Mouse (Mus musculus): ENCODE data around the gene Tmem29. TPM values are rescaled to one million over a fixed set of nuclear protein-coding genes. Genes with fewer than 3 reads are reported as not detected.
"Not testable (repeated sequence)": the region's sequence is repeated elsewhere in the genome, so short reads cannot be mapped to it uniquely, and the experiment has no call there.

Gene Tmem29
- total and polyA plus RNA-seq, 3 experiments = 13.0 to 57.2 (median 45.0) TPM

DNA sequence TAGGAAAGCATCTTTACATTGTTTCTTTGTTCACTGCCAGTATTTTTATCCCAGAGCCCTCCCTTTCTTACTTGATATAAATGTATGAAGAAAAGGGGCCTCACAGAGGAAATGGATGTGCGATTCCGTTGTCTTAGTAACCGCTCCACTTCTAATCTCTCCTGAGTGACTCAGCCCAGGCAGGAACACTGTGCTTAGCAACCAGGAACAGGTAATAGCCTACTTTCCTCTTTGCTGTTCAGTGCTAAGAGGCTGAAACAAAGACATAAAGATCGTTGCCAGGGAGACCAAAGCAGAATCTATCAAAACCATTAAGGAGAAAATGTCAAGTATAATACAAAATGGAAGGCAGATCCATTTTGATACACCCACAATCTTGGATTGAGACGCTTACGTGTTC lies 49.7 kb upstream of the Tmem29 start:
- H3K27ac ChIP-seq (ENCODE audit: insufficient read depth, low read depth) = no peak overlapping the region
- no peaks in the 10 kb centered on the region for H3K9me3 ChIP-seq (replicated peaks; ENCODE audit: low read length)
- no peak overlapping the region for H3K4me2 ChIP-seq (ENCODE audit: insufficient read depth, low read depth, poor library complexity, severe bottlenecking)
- no peak for TF ChIP-seq USF2 (conservative IDR thresholded peaks at IDR 0.05; ENCODE audit: low read depth, low read length)
- no peak for TF ChIP-seq MXI1 (IDR thresholded peaks at IDR 0.05; ENCODE audit: low read depth, low read length)
- TF ChIP-seq NRF1 (IDR thresholded peaks at IDR 0.05; ENCODE audit: low read depth, low read length) = no peak
- TF ChIP-seq MAFK (IDR thresholded peaks at IDR 0.05; ENCODE audit: insufficient replicate concordance, low read length) = no peak
- no peak for TF ChIP-seq POLR2AphosphoS2 (IDR thresholded peaks at IDR 0.05; ENCODE audit: low read depth, low read length)
- no peak for TF ChIP-seq GABPA (IDR thresholded peaks at IDR 0.05; ENCODE audit: insufficient replicate concordance, low read depth, low read length)
- no peak for TF ChIP-seq EP300 (IDR thresholded peaks at IDR 0.05; ENCODE audit: low read length)
- TF ChIP-seq HCFC1 (IDR thresholded peaks at IDR 0.05; ENCODE audit: low read depth, low read length) = no peak
- TF ChIP-seq RAD21 (IDR thresholded peaks at IDR 0.05; ENCODE audit: low read depth, low read length) = no peak
- TF ChIP-seq CHD1 (IDR thresholded peaks at IDR 0.05; ENCODE audit: low read depth, low read length) = no peak
- TF ChIP-seq SIN3A (IDR thresholded peaks at IDR 0.05; ENCODE audit: low read length) = no peak
- no peak for TF ChIP-seq TCF12 (IDR thresholded peaks at IDR 0.05; ENCODE audit: low read depth, low read length)
- no peak for TF ChIP-seq ELF1 (IDR thresholded peaks at IDR 0.05; ENCODE audit: low read depth, low read length)
- TF ChIP-seq MAZ (IDR thresholded peaks at IDR 0.05; ENCODE audit: low read depth, low read length) = no peak
- TF ChIP-seq POLR2A (IDR thresholded peaks at IDR 0.05; ENCODE audit: low read depth, low read length) = no peak
- TF ChIP-seq KAT2A (IDR thresholded peaks at IDR 0.05; ENCODE audit: insufficient replicate concordance, low read length) = no peak
- TF ChIP-seq CHD2 (IDR thresholded peaks at IDR 0.05; ENCODE audit: low read length) = no peak
- no peak for TF ChIP-seq ZC3H11A (IDR thresholded peaks at IDR 0.05; ENCODE audit: low read depth, low read length)
- no peaks in the 10 kb centered on the region for H3K79me2 ChIP-seq (replicated peaks; ENCODE audit: control insufficient read depth, extremely low read depth, insufficient read depth, poor library complexity, severe bottlenecking)
- H3K27me3 ChIP-seq (replicated peaks) = no peaks in the 10 kb centered on the region
- DNase-seq (ENCODE audit: extremely low read depth) = no peak
- H3K9ac ChIP-seq (ENCODE audit: insufficient read depth, low read depth) = no peak overlapping the region
- dilution Hi-C loops (cut with MboI; ENCODE audit: extremely low pct_ligation_motif_present, extremely low pct_unique_long_range_greater_than_20kb, low sequenced_read_pairs) (no loop called here), in situ Hi-C loops (cut with MboI; ENCODE audit: low pct_ligation_motif_present, low pct_unique_long_range_greater_than_20kb, low sequenced_read_pairs) (no loop called here)
- H3K36me3 ChIP-seq (replicated peaks in 1 of 2; ENCODE audit: control insufficient read depth in 1 of 2, insufficient read depth in 1 of 2, low read length in 1 of 2) = peaks cover 3 to 7% of the 10 kb centered on the region in 2 experiments
- no peaks in the 10 kb centered on the region for H3K4me1 ChIP-seq (ENCODE audit: control insufficient read depth in 1 of 2, insufficient read depth in 2 of 2)
- no peak overlapping the region for H3K4me3 ChIP-seq (replicated peaks in 1 of 3; ENCODE audit: low read depth in 2 of 3, low read length in 2 of 3, poor library complexity in 1 of 3)

DNA sequence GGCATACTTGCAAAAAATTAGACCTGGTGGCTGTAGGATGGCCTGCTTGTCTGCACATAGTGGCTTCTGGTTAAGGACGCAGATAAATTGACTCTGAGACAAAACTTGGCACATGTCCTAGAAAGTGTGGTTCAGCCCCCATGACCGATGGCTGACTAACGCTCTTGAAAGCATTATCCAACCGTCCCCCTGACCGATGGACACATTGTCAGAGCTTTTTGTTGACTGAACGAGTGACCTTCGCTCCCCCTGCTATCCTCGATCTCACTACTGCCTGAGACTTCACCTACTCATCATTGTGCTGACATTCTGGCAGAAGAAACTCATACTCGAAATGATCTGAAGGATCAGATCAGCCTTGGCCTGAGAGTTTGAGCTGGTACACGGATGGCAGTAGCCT lies 28.9 kb upstream of the Tmem29 start:
- H3K79me2 ChIP-seq (replicated peaks; ENCODE audit: control insufficient read depth, extremely low read depth, insufficient read depth, poor library complexity, severe bottlenecking); H3K4me3 ChIP-seq (replicated peaks in 1 of 3; ENCODE audit: low read depth in 2 of 3, low read length in 2 of 3, poor library complexity in 1 of 3); H3K27me3 ChIP-seq (replicated peaks); H3K4me1 ChIP-seq (ENCODE audit: control insufficient read depth in 1 of 2, insufficient read depth in 2 of 2); dilution Hi-C loops (cut with MboI; ENCODE audit: extremely low pct_ligation_motif_present, extremely low pct_unique_long_range_greater_than_20kb, low sequenced_read_pairs); DNase-seq (ENCODE audit: extremely low read depth); H3K27ac ChIP-seq (ENCODE audit: insufficient read depth, low read depth); in situ Hi-C loops (cut with MboI; ENCODE audit: low pct_ligation_motif_present, low pct_unique_long_range_greater_than_20kb, low sequenced_read_pairs); H3K4me2 ChIP-seq (ENCODE audit: insufficient read depth, low read depth, poor library complexity, severe bottlenecking); H3K36me3 ChIP-seq (replicated peaks in 1 of 2; ENCODE audit: control insufficient read depth in 1 of 2, insufficient read depth in 1 of 2, low read length in 1 of 2); H3K9ac ChIP-seq (ENCODE audit: insufficient read depth, low read depth); H3K9me3 ChIP-seq (replicated peaks; ENCODE audit: low read length): not testable (repeated sequence)

DNA sequence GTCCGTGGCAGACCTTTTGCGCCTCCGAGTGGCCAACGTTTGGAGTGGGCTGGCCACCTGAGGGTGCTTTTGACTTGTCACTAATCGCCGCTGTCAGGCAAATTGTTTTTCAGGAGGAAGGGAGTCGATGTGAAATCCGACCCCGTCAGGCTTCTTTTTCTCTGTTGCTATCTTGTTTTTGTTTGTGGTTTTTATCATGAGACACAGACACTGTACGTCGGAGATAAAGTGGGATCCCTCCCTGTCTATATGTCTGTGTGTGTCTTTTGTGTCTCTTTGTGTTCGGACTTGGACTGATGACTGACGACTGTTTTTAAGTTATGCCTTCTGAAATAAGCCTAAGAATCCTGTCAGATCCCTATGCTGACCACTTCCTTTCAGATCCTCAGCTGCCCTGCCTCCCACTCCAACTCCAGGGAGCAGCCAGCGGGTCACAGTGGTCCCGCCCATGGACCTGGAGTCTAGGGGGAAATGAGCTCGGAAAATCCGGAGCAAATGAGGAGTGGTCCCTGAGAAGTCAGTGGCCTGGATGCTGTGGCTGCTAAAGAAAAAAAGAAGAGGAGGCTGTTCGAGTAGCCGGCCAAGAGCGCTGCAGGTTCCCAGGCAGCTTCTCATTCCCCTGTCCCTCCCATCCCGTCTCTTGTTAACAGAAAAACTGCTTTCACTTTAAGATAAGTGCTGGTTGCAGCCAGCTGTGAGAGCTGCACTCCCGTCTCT lies 27.5 kb upstream of the Tmem29 start:
- DNase-seq (ENCODE audit: extremely low read depth); in situ Hi-C loops (cut with MboI; ENCODE audit: low pct_ligation_motif_present, low pct_unique_long_range_greater_than_20kb, low sequenced_read_pairs); H3K4me1 ChIP-seq (ENCODE audit: control insufficient read depth in 1 of 2, insufficient read depth in 2 of 2); H3K4me2 ChIP-seq (ENCODE audit: insufficient read depth, low read depth, poor library complexity, severe bottlenecking); dilution Hi-C loops (cut with MboI; ENCODE audit: extremely low pct_ligation_motif_present, extremely low pct_unique_long_range_greater_than_20kb, low sequenced_read_pairs); H3K36me3 ChIP-seq (replicated peaks in 1 of 2; ENCODE audit: control insufficient read depth in 1 of 2, insufficient read depth in 1 of 2, low read length in 1 of 2); H3K4me3 ChIP-seq (replicated peaks in 1 of 3; ENCODE audit: low read depth in 2 of 3, low read length in 2 of 3, poor library complexity in 1 of 3); H3K27ac ChIP-seq (ENCODE audit: insufficient read depth, low read depth); H3K9me3 ChIP-seq (replicated peaks; ENCODE audit: low read length); H3K9ac ChIP-seq (ENCODE audit: insufficient read depth, low read depth); H3K79me2 ChIP-seq (replicated peaks; ENCODE audit: control insufficient read depth, extremely low read depth, insufficient read depth, poor library complexity, severe bottlenecking); H3K27me3 ChIP-seq (replicated peaks): not testable (repeated sequence)
